Mouse (Mus musculus) liver, postnatal 0 days (tissue): ENCODE measurements around the gene Gm49711. TPM values are rescaled to one million over a fixed set of nuclear protein-coding genes. Genes with fewer than 3 reads are reported as not detected.

Experiments
- ATAC-seq: fragments of 200-750 bp; cut with Nextera tagmentation; 2 replicates; pipeline ENCODE4 v1.8.0; 2017; ENCODE audit warnings: mild to moderate bottlenecking, moderate library complexity
- DNase-seq: peaks from one replicate; pipeline ENCODE4 v3.0.0-alpha.2; 2016
- H3K27ac ChIP-seq: fragments of 300-500 bp; sonication (generic); 2 replicates; pipeline ENCODE4 v1.5.1; 2014; ENCODE audit warnings: antibody characterized with exemption, moderate library complexity, mild to moderate bottlenecking, low read depth
- H3K27me3 ChIP-seq: fragments of 300-500 bp; sonication (generic); 2 replicates; pipeline ENCODE4 v1.6.1; 2014; ENCODE audit warnings: low read length, control low read depth, mixed read lengths; ENCODE audit not compliant: insufficient read depth
- H3K36me3 ChIP-seq: fragments of 300-500 bp; sonication (generic); replicated peaks from 2 replicates; pipeline ENCODE4 v1.6.1; 2014; ENCODE audit warnings: mild to moderate bottlenecking, control low read depth, low read length, moderate library complexity, mixed read lengths; ENCODE audit not compliant: insufficient read depth
- H3K4me1 ChIP-seq: fragments of 300-500 bp; sonication (generic); 2 replicates; pipeline ENCODE4 v1.6.1; 2014; ENCODE audit warnings: antibody characterized with exemption, mild to moderate bottlenecking, control low read depth; ENCODE audit not compliant: insufficient read depth
- H3K4me2 ChIP-seq: fragments of 300-500 bp; sonication (generic); 2 replicates; pipeline ENCODE4 v1.6.1; 2014; ENCODE audit warnings: low read depth, mild to moderate bottlenecking, low read length, moderate library complexity, mixed read lengths
- H3K4me3 ChIP-seq: fragments of 300-500 bp; sonication (generic); 2 replicates; pipeline ENCODE4 v1.5.1; 2014; ENCODE audit warnings: low read depth, low read length
- H3K9ac ChIP-seq: fragments of 300-500 bp; sonication (generic); replicated peaks from 2 replicates; pipeline ENCODE4 v1.6.1; 2014; ENCODE audit warnings: mild to moderate bottlenecking, moderate library complexity
- H3K9me3 ChIP-seq: fragments of 300-500 bp; sonication (generic); 2 replicates; pipeline ENCODE4 v1.6.1; 2016; ENCODE audit warnings: mild to moderate bottlenecking, control low read depth, low read length, mixed read lengths
- CTCF ChIP-seq: sonication (generic); IDR thresholded peaks from 2 replicates; pipeline ENCODE4 v1.5.1; 2016; ENCODE audit warnings: antibody characterized with exemption, low read depth
- EP300 ChIP-seq: IDR thresholded peaks from 2 replicates; pipeline ENCODE4 v1.6.1; 2016; ENCODE audit warnings: antibody characterized with exemption, low read depth, mild to moderate bottlenecking
- WGBS: fragments of 180-500 bp; shearing (Covaris S2); extraction: QIAGEN DNeasy Blood & Tissue Kit; methylation state at CpG from one replicate; pipeline ENCODE4 v1.1.7; 2014; ENCODE audit not compliant: insufficient replicate concordance; 5-methylcytosine and 5-hydroxymethylcytosine counted together
- polyA plus RNA-seq: library from polyadenylated mRNA; unstranded; fragments of >200 nt; fragmentation: Nextera tagmentation; extraction: Ambion mirVana; gene quantifications from 2 replicates; pipeline ENCODE4 v1.2.1, GENCODE M21; 2015

Gene Gm49711
- polyA plus RNA-seq, 1 experiment from 2014 or later: not detected

GRCm38 (mm10) chr16:92022494-92023283 is 35.4 kb upstream of the Gm49711 start:
- Histone ChIP-seq H3K9me3 (no peaks in the 10 kb centered on the region), H3K36me3 (no peaks in the 10 kb centered on the region), H3K4me2 (no peak overlapping the region), H3K4me3 (no peak overlapping the region), H3K27me3 (no peaks in the 10 kb centered on the region), H3K9ac (no peak overlapping the region), H3K27ac (no peak overlapping the region), H3K4me1 (peaks cover 5% of the 10 kb centered on the region)
- ATAC-seq (no peak), DNase-seq (no peak)
- 58% methylated on average over 20 of the region's 20 CpGs for WGBS
- TF ChIP-seq EP300 (no peak), CTCF (no peak)

- no peak overlapping the region for H3K27ac ChIP-seq
- peaks cover 2% of the 10 kb centered on the region; the same call in 1 of the 2 replicates for H3K4me1 ChIP-seq
- H3K36me3 ChIP-seq: no peaks in the 10 kb centered on the region
- 68% methylated on average over 3 of the region's 3 CpGs for WGBS
- no peak for ATAC-seq
- H3K9ac ChIP-seq: no peak overlapping the region
- TF ChIP-seq EP300: no peak
- no peak for TF ChIP-seq CTCF
- H3K27me3 ChIP-seq: no peaks in the 10 kb centered on the region
- H3K4me2 ChIP-seq: no peak overlapping the region
- no peaks in the 10 kb centered on the region for H3K9me3 ChIP-seq
- no peak for DNase-seq
- H3K4me3 ChIP-seq: no peak overlapping the region
Observed at GRCm38 (mm10) chr16:92033286-92033685, 24.8 kb upstream of the Gm49711 start.

- TF ChIP-seq CTCF (no peak), EP300 (no peak)
- Histone ChIP-seq H3K4me2 (no peak overlapping the region), H3K27me3 (no peaks in the 10 kb centered on the region), H3K9me3 (no peaks in the 10 kb centered on the region), H3K36me3 (no peaks in the 10 kb centered on the region), H3K9ac (no peak overlapping the region), H3K4me1 (peaks cover 2% of the 10 kb centered on the region; the same call in 1 of the 2 replicates), H3K27ac (no peak overlapping the region), H3K4me3 (no peak overlapping the region)
- ATAC-seq (no peak), DNase-seq (no peak)
- WGBS: 62% methylated on average over 5 of the region's 5 CpGs
Observed at GRCm38 (mm10) chr16:92034676-92035075, 23.4 kb upstream of the Gm49711 start.

GRCm38 (mm10) chr16:92036701-92037100 is 21.4 kb upstream of the Gm49711 start:
- peak overlapping the region; percentile 22; the same call in 1 of the 2 replicates for H3K27ac ChIP-seq
- TF ChIP-seq EP300 (no peak), CTCF (no peak)
- no peak overlapping the region for H3K4me3 ChIP-seq
- DNase-seq (no peak), ATAC-seq (no peak)
- no peak overlapping the region for H3K9ac ChIP-seq
- no peaks in the 10 kb centered on the region for H3K36me3 ChIP-seq
- H3K27me3 ChIP-seq: no peaks in the 10 kb centered on the region
- H3K4me2 ChIP-seq: no peak overlapping the region
- 64% methylated on average over 8 of the region's 8 CpGs for WGBS
- peaks cover 2% of the 10 kb centered on the region; the same call in 1 of the 2 replicates for H3K4me1 ChIP-seq
- H3K9me3 ChIP-seq: no peaks in the 10 kb centered on the region

- H3K4me2 ChIP-seq: no peak overlapping the region; the same call in 1 of the 2 replicates
- no peaks in the 10 kb centered on the region for H3K27me3 ChIP-seq
- no peak for TF ChIP-seq EP300
- TF ChIP-seq CTCF: no peak
- ATAC-seq (peak; percentile 76), DNase-seq (peak; percentile 25)
- no peak overlapping the region for H3K9ac ChIP-seq
- no peaks in the 10 kb centered on the region for H3K9me3 ChIP-seq
- peaks cover 2% of the 10 kb centered on the region; the same call in 1 of the 2 replicates for H3K4me1 ChIP-seq
- peak overlapping the region; percentile 44; the same call in 1 of the 2 replicates for H3K27ac ChIP-seq
- H3K36me3 ChIP-seq: no peaks in the 10 kb centered on the region
- no peak overlapping the region for H3K4me3 ChIP-seq
- 59% methylated on average over 21 of the region's 21 CpGs for WGBS
Observed at GRCm38 (mm10) chr16:92037891-92038607, 20.1 kb upstream of the Gm49711 start.

- peaks cover 2% of the 10 kb centered on the region; the same call in 1 of the 2 replicates for H3K4me1 ChIP-seq
- 78% methylated on average over 7 of the region's 7 CpGs for WGBS
- no peaks in the 10 kb centered on the region for H3K9me3 ChIP-seq
- H3K9ac ChIP-seq: no peak overlapping the region
- no peak overlapping the region for H3K27ac ChIP-seq
- H3K4me3 ChIP-seq: no peak overlapping the region
- ATAC-seq (peak; percentile 70), DNase-seq (peak; percentile 31)
- TF ChIP-seq CTCF (no peak), EP300 (no peak)
- H3K36me3 ChIP-seq: no peaks in the 10 kb centered on the region
- H3K4me2 ChIP-seq: no peak overlapping the region
- no peaks in the 10 kb centered on the region for H3K27me3 ChIP-seq
Observed at GRCm38 (mm10) chr16:92039421-92039820, 18.7 kb upstream of the Gm49711 start.
